Comparison of ENCODE assay signal across 23 mouse cellular contexts in the genomic region with DNA sequence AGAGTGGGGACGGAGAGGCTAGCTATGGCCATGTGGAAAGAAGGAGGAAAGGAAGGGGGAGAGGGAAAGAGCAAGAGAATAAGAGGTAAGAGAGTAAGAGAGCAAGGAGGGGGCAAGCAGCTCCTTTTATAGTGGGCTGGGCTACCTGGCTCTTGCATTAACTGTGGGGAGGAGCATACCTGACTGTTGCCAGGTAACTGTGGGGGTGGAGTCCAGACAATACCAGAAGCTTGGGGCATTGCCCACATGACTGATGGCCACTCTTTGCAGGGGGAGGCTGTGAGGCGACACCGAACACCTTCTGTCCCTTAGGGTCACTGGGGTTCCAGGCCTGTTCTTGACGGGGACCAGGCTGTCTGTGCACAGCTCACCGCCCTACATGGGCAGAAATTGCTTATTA. TPM values are rescaled to one million over a fixed set of nuclear protein-coding genes. Genes with fewer than 3 reads are reported as not detected.
DNase-seq lines count a peak whose midpoint lies in the region; ATAC-seq and TF ChIP-seq lines count a peak whose summit lies in the region.
"Had no signal": no experiment of that assay in that cellular context is flagged by ENCODE, and none has a peak within 500 bp of the region (broad histone marks: within the 10 kb centered on the region; RNA-seq: fewer than 3 reads in every experiment).

No protein-coding gene starts in this region.

- peak; percentile 27 to 55 for DNase-seq in lung, adult 18-20 months
- no peak for DNase-seq in lung, adult 2 months
- peak; percentile 18 for DNase-seq in lung, postnatal 0 days (ENCODE audit: low spot score)
- no peak for DNase-seq in lung, postnatal 25 days (ENCODE audit: low spot score)
- DNase-seq in lung, postnatal 10 days, result peak; percentile 34
- DNase-seq in lung, postnatal 4 days, result no peak
- peak; percentile 67 for DNase-seq in lung, postnatal 36 days
- no peak for DNase-seq in lung, postnatal 14 days
- DNase-seq: adrenal gland, adult 2 months; adrenal gland, adult 8-10 months; adrenal gland, postnatal 10 days; adrenal gland, postnatal 14 days; adrenal gland, postnatal 25 days; adrenal gland, postnatal 36 days; B cell, adult 2 months; cerebellum, adult 11 months; cerebellum, adult 11-12 months had no signal

- no peaks in the 10 kb centered on the region for H3K4me1 ChIP-seq in lung, adult 2 months (ENCODE audit: control insufficient read depth, insufficient read depth, low read length)
- H3K4me1 ChIP-seq in lung, postnatal 0 days (ENCODE audit: insufficient read depth, low read depth, low read length), result no peaks in the 10 kb centered on the region

- no peaks in the 10 kb centered on the region for H3K27me3 ChIP-seq in lung, postnatal 0 days (replicated peaks; ENCODE audit: insufficient read depth, low read length)
- H3K27me3 ChIP-seq: CH12.LX, Patski had no signal

- H3K4me3 ChIP-seq in lung, adult 2 months (replicated peaks; ENCODE audit: extremely low read depth, low read depth, low read length), result no peak overlapping the region
- no peak overlapping the region for H3K4me3 ChIP-seq in lung, postnatal 0 days (ENCODE audit: low read depth, low read length)

- H3K36me3 ChIP-seq in lung, postnatal 0 days (ENCODE audit: insufficient read depth, low read length), result peaks cover 15% of the 10 kb centered on the region

- TF ChIP-seq POLR2A in lung, adult 2 months (IDR thresholded peaks at IDR 0.05; ENCODE audit: borderline replicate concordance, extremely low read depth, low read depth, low read length), result no peak

- no peaks in the 10 kb centered on the region for H3K9me3 ChIP-seq in lung, postnatal 0 days (ENCODE audit: low read length)
- H3K9me3 ChIP-seq: G1E had no signal

- no peak for TF ChIP-seq CTCF in lung, adult 2 months (IDR thresholded peaks at IDR 0.05; ENCODE audit: insufficient read depth, low read length)
- no peak for TF ChIP-seq CTCF in lung, postnatal 0 days (IDR thresholded peaks at IDR 0.05)

- H3K4me2 ChIP-seq in lung, postnatal 0 days (replicated peaks; ENCODE audit: low read depth, low read length), result no peak overlapping the region

- H3K9ac ChIP-seq in lung, postnatal 0 days (replicated peaks; ENCODE audit: low read depth), result no peak overlapping the region

- ATAC-seq in lung, postnatal 0 days, result peak; percentile 24
- ATAC-seq: activated CD4-positive, CD25-positive, alpha-beta regulatory T cell, adult 4 months; CD4-positive, CD25-positive, alpha-beta regulatory T cell, adult 4 months; Patski had no signal

- no peak overlapping the region for H3K27ac ChIP-seq in lung, postnatal 0 days (ENCODE audit: low read length)

- 85% methylated on average over 5 of the region's 5 CpGs for WGBS in lung, adult 2 months
- WGBS in lung, postnatal 0 days, result 74% methylated on average over 5 of the region's 5 CpGs

- TF ChIP-seq EP300 in lung, postnatal 0 days (IDR thresholded peaks at IDR 0.05), result no peak

RNA-seq across cellular contexts. Expression of a gene that starts 25.7 kb away (rescaled TPM):
- 83.2 and 101 TPM in 2 replicates for polyA plus RNA-seq in lung, adult 2 months (2012; rRNA removed)
- polyA plus RNA-seq in lung, postnatal 0 days (2015; fragmentation: Nextera tagmentation; extraction: Ambion mirVana), result 99.6 and 109 TPM in 2 replicates

RNA-seq across cellular contexts. Expression of a gene that starts 37.0 kb away (rescaled TPM):
- polyA plus RNA-seq in lung, adult 2 months (2012; rRNA removed), result 231 and 262 TPM in 2 replicates
- 66.4 and 71.5 TPM in 2 replicates for polyA plus RNA-seq in lung, postnatal 0 days (2015; fragmentation: Nextera tagmentation; extraction: Ambion mirVana)

RNA-seq across cellular contexts. Expression of a gene that starts 37.7 kb away (rescaled TPM):
- 70.0 and 78.3 TPM in 2 replicates for polyA plus RNA-seq in lung, adult 2 months (2012; rRNA removed)
- polyA plus RNA-seq in lung, postnatal 0 days (2015; fragmentation: Nextera tagmentation; extraction: Ambion mirVana), result 81.7 and 92.6 TPM in 2 replicates

RNA-seq across cellular contexts. Expression of a gene that starts 37.8 kb away (rescaled TPM):
- polyA plus RNA-seq in lung, adult 2 months (2012; rRNA removed), result 0.40 and 0.78 TPM in 2 replicates
- polyA plus RNA-seq in lung, postnatal 0 days (2015; fragmentation: Nextera tagmentation; extraction: Ambion mirVana), result 1.5 and 1.7 TPM in 2 replicates
- polyA plus RNA-seq: adrenal gland, adult 2 months; C2C12; G1E had no signal

RNA-seq across cellular contexts. Expression of a gene that starts 54.2 kb away (rescaled TPM):
- 7.7 and 22.4 TPM in 2 replicates for polyA plus RNA-seq in lung, adult 2 months (2012; rRNA removed)
- polyA plus RNA-seq in lung, postnatal 0 days (2015; fragmentation: Nextera tagmentation; extraction: Ambion mirVana), result 1.1 and 1.4 TPM in 2 replicates

Comparison
In these comparisons a context has a peak if more than half of its experiments do, and no peak if none do; other contexts are left out.
1. DNase-seq: peak in lung, adult 18-20 months (2 of 2), lung, postnatal 0 days (single experiment), lung, postnatal 10 days (single experiment) and lung, postnatal 36 days (single experiment); none in lung, adult 2 months (single experiment), lung, postnatal 25 days (single experiment), lung, postnatal 4 days (0 of 2) and lung, postnatal 14 days (single experiment).